Mouse (Mus musculus) megakaryocyte, embryonic 14.5 days (primary cell): ENCODE results near the gene Pkmyt1. TPM values are rescaled to one million over a fixed set of nuclear protein-coding genes. Genes with fewer than 3 reads are reported as not detected.
A peak's percentile ranks its signal among the peaks of the same experiment; 100 is the strongest.

Experiments
- H3K27me3 ChIP-seq: replicated peaks from 2 replicates; pipeline ENCODE3; 2012; ENCODE audit warnings: inconsistent platforms
- H3K36me3 ChIP-seq: replicated peaks from 2 replicates; pipeline ENCODE3; 2012; ENCODE audit warnings: low read length, inconsistent platforms, mixed read lengths
- H3K4me1 ChIP-seq: 2 replicates; pipeline ENCODE4 v1.6.1; 2012; ENCODE audit warnings: inconsistent platforms
- H3K4me3 ChIP-seq: replicated peaks from 2 replicates; pipeline ENCODE3; 2012; ENCODE audit warnings: moderate library complexity, mild to moderate bottlenecking, inconsistent platforms
- H3K9me3 ChIP-seq: 2 replicates; pipeline ENCODE4 v1.6.1; 2012; ENCODE audit warnings: inconsistent platforms
- FLI1 ChIP-seq: IDR thresholded peaks from 2 replicates; pipeline ENCODE4 v1.6.1; 2012; ENCODE audit warnings: low read length, inconsistent platforms, mixed read lengths
- GATA1 ChIP-seq: IDR thresholded peaks from 3 replicates; pipeline ENCODE4 v1.6.1; 2012; ENCODE audit warnings: mixed read lengths, low read length, inconsistent platforms, borderline replicate concordance
- polyA plus RNA-seq: library from polyadenylated mRNA; stranded (reverse); fragments of >175 nt; gene quantifications from 2 replicates; pipeline ENCODE4 v1.2.3, GENCODE M21; 2012; ENCODE audit warnings: low replicate concordance; ENCODE audit not compliant: insufficient read depth

Gene Pkmyt1
- polyA plus RNA-seq, 1 experiment: 43.9 TPM

DNA sequence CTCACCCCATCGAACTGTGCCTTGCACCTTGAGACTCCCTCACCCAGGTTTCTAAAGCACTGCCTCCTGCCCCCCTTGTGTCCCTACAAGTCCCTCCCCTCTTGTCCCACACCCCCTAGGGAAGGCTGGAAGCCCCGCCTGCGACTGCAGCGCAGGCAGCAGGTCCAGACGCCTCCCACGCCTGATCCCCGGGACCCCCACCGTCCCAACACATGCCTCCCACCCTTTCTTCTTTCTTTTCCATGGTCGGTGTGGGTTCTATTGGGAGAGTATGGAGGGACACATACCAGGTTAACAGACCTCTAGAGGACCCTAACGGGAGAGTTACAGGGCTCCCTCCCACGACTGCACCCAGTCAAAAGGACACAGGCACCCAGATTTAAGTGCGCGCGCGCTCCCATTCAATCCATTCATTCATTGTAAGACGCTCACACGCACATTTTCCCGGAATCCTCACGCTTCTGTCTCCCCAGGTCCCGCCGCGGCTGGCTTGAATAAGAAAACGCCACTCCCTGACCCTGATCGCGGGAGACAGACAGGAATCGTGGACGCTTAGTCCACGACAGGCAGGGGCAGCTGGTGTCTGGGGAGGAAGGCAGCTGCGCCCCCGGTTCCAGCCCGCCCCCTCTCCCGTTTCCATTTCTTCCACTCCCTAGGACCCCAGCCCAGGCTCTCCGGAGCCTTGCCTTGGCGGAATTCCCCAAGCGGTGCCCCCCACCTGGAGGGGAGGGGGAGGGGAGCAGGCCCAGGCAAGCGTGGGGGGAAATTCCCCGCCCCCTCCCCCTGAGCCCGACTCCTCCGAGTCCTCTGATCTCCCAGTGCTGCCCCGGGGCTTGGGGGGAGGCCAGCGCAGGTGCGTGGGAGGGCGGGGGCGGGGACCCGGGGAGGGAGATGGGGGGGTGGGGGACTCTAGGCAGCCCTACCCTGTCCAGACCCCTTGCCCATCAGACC, 19.4 kb downstream of the Pkmyt1 start, which contains the start of gene Kremen2:
Gene Kremen2, minus strand, starts transcription at position 533 of the 951 bp plus-strand sequence.
- H3K36me3 ChIP-seq: no peaks in the 10 kb centered on the region
- H3K9me3 ChIP-seq: peaks cover 3% of the 10 kb centered on the region; the same call in 1 of the 2 replicates
- TF ChIP-seq GATA1 (no peak), FLI1 (no peak)
- H3K4me1 ChIP-seq: peaks cover 76% of the 10 kb centered on the region
- peak within 1 kb of the TSS; percentile 75 for H3K4me3 ChIP-seq
- peaks cover 69% of the 10 kb centered on the region for H3K27me3 ChIP-seq

DNA sequence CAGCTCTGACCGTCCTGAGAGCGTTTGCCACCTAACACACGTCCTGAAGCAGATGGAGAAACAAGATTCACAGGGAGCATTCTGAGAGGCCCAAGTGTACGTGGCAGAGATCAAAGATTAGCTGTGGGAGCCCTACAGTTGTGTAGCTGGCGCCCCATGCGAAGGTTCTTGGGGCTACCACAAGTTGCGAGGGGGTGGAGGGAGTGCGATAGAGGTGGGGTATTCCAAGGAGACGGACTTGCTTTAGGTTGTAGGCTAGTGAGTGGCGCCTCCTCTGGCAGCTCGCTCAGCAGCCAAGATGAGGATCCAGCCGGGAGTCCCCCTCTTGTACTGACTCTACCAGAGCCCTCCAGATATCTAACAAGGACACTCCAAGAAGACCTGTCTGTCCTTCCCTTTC, 20.2 kb downstream of the Pkmyt1 start:
- Histone ChIP-seq H3K4me3 (no peak overlapping the region), H3K9me3 (peaks cover 3% of the 10 kb centered on the region; the same call in 1 of the 2 replicates), H3K27me3 (peaks cover 63% of the 10 kb centered on the region), H3K4me1 (peaks cover 71% of the 10 kb centered on the region), H3K36me3 (peaks cover 2% of the 10 kb centered on the region)
- TF ChIP-seq FLI1: no peak
- TF ChIP-seq GATA1: no peak

DNA sequence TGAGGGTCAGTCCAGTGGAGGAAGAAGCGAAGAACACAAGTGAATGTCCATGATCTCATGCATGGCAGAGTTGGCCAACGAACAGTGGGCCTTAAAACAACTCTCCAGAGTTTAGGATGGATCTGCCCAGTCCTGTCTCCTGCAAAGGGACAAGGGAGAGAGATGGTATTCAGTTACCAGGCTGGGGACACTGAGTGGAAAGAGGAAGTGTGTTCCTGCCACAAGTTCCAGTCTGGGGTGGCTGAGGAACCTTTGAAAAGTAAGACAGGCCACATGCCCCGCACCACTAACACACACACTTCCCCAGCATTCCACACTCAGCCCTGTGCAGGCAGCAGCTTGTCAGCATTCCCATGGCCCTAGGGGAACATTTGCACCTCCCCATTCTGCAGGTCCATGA, 20.6 kb downstream of the Pkmyt1 start:
- Histone ChIP-seq H3K4me1 (peaks cover 67% of the 10 kb centered on the region), H3K9me3 (peaks cover 3% of the 10 kb centered on the region; the same call in 1 of the 2 replicates), H3K4me3 (no peak overlapping the region), H3K36me3 (peaks cover 7% of the 10 kb centered on the region), H3K27me3 (peaks cover 58% of the 10 kb centered on the region)
- TF ChIP-seq GATA1: no peak
- TF ChIP-seq FLI1: no peak

DNA sequence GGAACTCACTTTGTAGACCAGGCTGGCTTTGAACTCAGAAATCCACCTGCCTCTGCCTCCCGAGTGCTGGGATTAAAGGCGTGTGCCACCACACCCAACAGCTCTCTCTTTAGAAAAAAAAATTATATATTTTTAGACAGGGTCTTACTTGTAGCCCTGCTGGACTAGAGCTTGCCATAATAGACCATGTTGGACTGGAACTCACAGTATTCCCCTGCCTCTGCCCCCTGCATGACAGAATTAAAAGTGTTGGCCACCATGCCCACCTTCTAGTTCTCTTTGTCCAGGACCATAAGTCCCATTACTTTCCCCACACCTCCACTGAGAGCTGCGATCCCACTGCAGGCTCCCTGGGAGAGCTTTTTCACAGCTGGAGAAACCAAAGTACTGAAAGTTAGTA, 21.3 kb downstream of the Pkmyt1 start:
- Histone ChIP-seq H3K36me3 (peaks cover 14% of the 10 kb centered on the region), H3K27me3 (peaks cover 51% of the 10 kb centered on the region), H3K4me1 (peaks cover 60% of the 10 kb centered on the region), H3K9me3 (peaks cover under 1% of the 10 kb centered on the region; the same call in 1 of the 2 replicates), H3K4me3 (no peak overlapping the region)
- TF ChIP-seq GATA1: no peak
- no peak for TF ChIP-seq FLI1

DNA sequence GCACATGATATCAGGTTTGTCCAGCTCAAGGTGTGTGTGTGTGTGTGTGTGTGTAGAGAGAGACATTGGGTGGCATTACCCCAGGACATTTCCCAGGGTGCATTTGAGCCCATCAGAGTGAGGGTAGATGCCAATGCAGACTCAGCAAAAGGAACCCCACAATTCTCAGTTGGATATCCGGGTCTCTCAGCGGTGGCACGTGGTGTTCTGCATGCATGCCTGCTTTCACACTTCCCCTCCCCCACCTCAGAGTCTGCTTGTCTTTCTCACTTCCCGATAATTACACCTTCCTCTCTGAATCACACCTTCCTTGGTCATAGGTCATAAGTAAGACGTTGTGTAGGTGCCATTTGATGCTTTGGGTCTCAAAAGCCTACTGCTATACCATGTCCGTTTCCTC, 21.9 kb downstream of the Pkmyt1 start:
- Histone ChIP-seq H3K27me3 (peaks cover 46% of the 10 kb centered on the region), H3K36me3 (peaks cover 20% of the 10 kb centered on the region)

DNA sequence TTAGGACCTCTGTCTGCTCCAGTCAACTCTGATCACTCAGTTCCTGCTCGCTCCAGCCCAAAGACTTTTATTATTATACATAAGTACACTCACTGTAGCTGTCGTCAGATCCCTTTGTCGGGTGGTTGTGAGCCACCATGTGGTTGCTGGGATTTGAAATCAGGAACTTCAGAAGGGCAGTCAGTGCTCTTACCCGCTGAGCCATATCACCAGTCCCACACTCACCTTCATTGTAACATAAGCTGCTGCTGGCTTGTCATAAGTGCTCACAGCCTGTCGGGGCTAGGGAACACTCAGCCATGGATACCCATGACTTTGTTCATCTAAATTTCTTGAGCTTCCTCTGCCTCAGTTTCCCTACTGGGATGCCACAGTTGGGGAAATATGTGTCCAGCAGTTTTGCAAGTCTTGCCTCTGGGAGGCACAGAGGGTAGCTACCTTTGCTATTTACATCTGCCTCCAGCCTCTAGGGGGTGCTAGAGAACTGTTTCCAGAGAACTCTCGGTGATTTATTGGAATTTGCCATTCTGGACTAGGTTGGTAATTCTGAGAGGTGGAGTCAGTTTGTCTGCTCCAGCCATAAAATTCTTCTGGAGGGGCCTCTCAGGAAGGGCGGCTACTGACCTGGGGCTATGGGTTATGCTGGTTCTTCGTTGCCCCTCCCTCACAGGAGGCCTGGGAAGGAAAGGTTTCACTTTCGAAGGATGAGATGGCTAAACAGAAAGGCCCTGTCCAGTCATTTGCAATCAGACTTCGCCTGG, 22.7 kb downstream of the Pkmyt1 start:
- Histone ChIP-seq H3K27me3 (peaks cover 38% of the 10 kb centered on the region), H3K4me3 (peak overlapping the region; percentile 92), H3K36me3 (peaks cover 27% of the 10 kb centered on the region), H3K4me1 (peaks cover 53% of the 10 kb centered on the region), H3K9me3 (no peaks in the 10 kb centered on the region)
- no peak for TF ChIP-seq GATA1
- no peak for TF ChIP-seq FLI1

More for the DNA sequence above, 21.9 kb downstream of the Pkmyt1 start:
- H3K9me3 ChIP-seq: no peaks in the 10 kb centered on the region
- H3K4me1 ChIP-seq: peaks cover 57% of the 10 kb centered on the region
- no peak for TF ChIP-seq GATA1
- no peak for TF ChIP-seq FLI1
- no peak overlapping the region for H3K4me3 ChIP-seq

DNA sequence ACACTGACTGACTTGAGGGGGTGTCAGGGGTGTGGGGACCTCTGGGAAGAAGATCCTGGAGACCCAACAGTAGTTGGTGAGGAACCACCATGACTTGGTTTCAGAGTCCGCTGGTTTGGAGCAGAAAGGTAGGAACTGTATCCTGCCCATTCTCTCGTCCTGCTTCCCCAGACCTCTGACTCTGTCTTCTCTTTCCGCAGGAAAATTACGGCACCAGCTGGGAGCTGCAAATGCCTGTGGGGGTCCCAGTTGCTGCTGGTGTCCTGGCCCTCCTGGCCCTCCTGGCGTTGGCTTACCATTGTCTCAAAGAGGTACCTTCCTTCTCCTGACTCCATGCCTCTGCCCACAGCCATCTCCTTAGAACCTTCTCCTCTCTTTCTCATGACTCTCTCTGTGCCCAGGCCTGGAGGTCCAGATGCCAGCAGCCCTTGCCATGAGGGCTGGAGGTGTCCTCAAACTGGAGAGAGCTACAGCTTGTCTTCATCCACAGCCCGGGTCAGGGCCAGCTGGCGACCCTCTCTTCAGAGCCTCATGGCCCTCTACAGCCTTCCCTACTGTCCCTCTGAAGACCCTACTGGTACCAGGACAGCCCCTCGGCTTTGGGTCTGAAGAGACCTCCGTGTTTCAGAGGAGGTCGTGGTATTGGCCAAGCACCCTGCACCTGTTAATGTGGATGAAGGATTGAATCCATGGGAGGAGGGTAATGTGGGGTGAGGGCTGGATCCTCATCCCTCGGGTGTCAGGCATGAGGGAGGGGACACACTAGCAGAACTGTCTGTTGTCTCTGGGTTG, 23.5 kb downstream of the Pkmyt1 start:
- H3K4me1 ChIP-seq: peaks cover 50% of the 10 kb centered on the region
- H3K9me3 ChIP-seq: no peaks in the 10 kb centered on the region
- H3K36me3 ChIP-seq: peaks cover 31% of the 10 kb centered on the region
- H3K27me3 ChIP-seq: peaks cover 30% of the 10 kb centered on the region
- H3K4me3 ChIP-seq: peak overlapping the region; percentile 92
- TF ChIP-seq FLI1 (no peak), GATA1 (no peak)

DNA sequence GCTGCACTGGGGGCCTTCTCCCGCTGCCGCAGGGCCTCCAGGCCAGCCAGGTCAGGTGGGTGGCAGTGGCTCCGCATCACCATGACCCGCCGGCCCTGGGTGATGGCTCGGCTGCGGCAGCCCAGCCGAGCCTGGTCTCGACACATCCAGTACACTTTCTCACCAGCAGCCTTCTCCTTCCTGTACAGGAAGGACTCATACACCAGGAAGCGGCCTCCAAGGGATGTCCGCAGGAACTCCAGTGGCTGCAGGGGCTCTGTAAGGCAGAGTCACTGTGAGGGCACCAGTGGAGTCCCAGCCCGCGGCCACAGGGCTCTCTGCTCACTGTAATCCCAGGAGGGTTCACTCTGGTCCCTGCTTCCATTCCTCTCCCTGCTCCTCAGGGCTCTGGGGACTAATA, 29.6 kb downstream of the Pkmyt1 start:
- no peak overlapping the region for H3K4me3 ChIP-seq
- H3K9me3 ChIP-seq: no peaks in the 10 kb centered on the region
- H3K27me3 ChIP-seq: no peaks in the 10 kb centered on the region
- H3K4me1 ChIP-seq: peaks cover 8% of the 10 kb centered on the region
- no peak for TF ChIP-seq FLI1
- no peak for TF ChIP-seq GATA1
- peaks cover 82% of the 10 kb centered on the region for H3K36me3 ChIP-seq

DNA sequence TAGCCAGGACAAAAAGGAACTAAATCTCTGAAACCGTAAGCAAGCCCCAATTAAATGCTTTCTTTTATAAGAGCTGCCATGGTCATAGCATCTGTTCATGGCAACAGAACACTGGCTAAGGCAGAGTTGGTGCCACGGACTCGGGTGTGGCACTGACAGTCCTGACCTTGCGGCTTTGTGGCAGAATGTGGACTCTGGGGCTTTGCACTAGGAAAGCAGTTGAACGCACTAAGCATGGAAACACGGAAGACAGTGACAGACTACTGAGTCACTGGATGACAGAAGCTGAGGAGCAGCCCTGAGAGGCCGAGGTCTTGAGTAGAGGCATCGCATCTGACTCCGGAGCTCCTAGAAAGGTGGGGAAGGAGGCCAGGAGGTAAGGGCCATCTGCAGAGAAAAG, 31.4 kb downstream of the Pkmyt1 start:
- Histone ChIP-seq H3K9me3 (no peaks in the 10 kb centered on the region), H3K27me3 (no peaks in the 10 kb centered on the region), H3K36me3 (peaks cover 85% of the 10 kb centered on the region), H3K4me1 (peaks cover 8% of the 10 kb centered on the region), H3K4me3 (no peak overlapping the region)
- TF ChIP-seq FLI1: no peak
